Mouse (Mus musculus) liver, embryonic 12.5 days (tissue): ENCODE measurements at regions not wholly inside any gene's neighbourhood (a gene's known extent, or its start where the extent isn't known, plus 50 kb on each side); places are given as distances from the start of the nearest gene placed in this dataset.

Experiments used
- ATAC-seq: fragments of 200-750 bp; cut with Nextera tagmentation; 2 replicates; pipeline ENCODE4 v1.8.0; 2017; ENCODE audit warnings: moderate number of reproducible peaks, mild to moderate bottlenecking, moderate library complexity
- H3K27ac ChIP-seq: fragments of 300-500 bp; sonication (generic); 2 replicates; pipeline ENCODE4 v1.5.1; 2016; ENCODE audit warnings: mild to moderate bottlenecking
- H3K27me3 ChIP-seq: fragments of 300-500 bp; sonication (generic); replicated peaks from 2 replicates; pipeline ENCODE4 v1.6.1; 2016; ENCODE audit warnings: mild to moderate bottlenecking, moderate library complexity
- H3K36me3 ChIP-seq: fragments of 300-500 bp; sonication (generic); 2 replicates; pipeline ENCODE4 v1.6.1; 2016; ENCODE audit warnings: mild to moderate bottlenecking, moderate library complexity
- H3K4me1 ChIP-seq: fragments of 300-500 bp; sonication (generic); 2 replicates; pipeline ENCODE4 v1.6.1; 2016
- H3K4me2 ChIP-seq: fragments of 300-500 bp; sonication (generic); 2 replicates; pipeline ENCODE4 v1.6.1; 2016; ENCODE audit warnings: mild to moderate bottlenecking, moderate library complexity
- H3K4me3 ChIP-seq: fragments of 300-500 bp; sonication (generic); 2 replicates; pipeline ENCODE4 v1.5.1; 2016; ENCODE audit warnings: mild to moderate bottlenecking, moderate library complexity
- H3K9ac ChIP-seq: fragments of 300-500 bp; sonication (generic); 2 replicates; pipeline ENCODE4 v1.6.1; 2016; ENCODE audit warnings: mild to moderate bottlenecking, moderate library complexity
- H3K9me3 ChIP-seq: fragments of 300-500 bp; sonication (generic); replicated peaks from 2 replicates; pipeline ENCODE4 v1.6.1; 2016; ENCODE audit warnings: mild to moderate bottlenecking, moderate library complexity
- WGBS: fragments of 180-500 bp; shearing (Covaris S2); methylation state at CpG from one replicate; pipeline ENCODE4 v1.1.7; 2016; ENCODE audit not compliant: insufficient replicate concordance; 5-methylcytosine and 5-hydroxymethylcytosine counted together

DNA sequence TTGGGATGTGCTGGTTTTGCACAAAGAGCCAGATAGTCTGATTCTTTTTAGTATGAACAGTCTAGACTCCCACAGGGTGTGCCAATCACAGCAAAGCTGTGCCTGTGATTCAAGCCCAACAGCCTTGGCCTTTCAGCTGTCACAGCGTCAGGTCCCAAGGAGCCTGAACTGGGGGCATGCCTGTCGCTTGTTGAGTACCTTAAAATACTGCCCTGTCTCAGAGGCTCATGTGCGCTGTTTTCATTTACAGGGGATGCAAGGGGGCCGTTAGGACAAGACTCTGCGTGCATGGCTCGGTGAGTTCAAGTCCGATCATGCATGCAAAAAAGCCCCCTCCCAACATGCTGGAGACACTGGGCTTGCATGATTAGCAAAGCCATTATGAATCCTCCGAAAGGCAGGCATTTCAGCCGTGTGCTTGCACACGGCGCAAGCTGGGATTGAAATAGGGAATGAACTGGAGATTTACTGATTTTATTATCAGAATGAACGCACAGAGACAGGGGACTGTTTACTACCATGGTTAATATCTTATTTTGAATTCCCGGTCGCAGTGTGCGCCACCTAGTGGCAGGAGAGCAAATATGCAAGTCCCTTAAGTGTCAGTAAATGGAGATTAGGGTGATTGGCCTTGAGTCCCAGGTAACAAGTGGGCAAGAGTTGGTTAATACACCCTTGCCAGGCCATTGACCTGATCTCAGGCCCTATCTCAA lies 332.8 kb upstream of the Camk1g start:
- H3K27ac ChIP-seq: no peak overlapping the region
- H3K4me1 ChIP-seq: no peaks in the 10 kb centered on the region
- 0 out of 2 replicates have a peak, but pooled peaks cover 2% of the 10 kb centered on the region for H3K27me3 ChIP-seq
- no peak overlapping the region for H3K4me2 ChIP-seq
- no peaks in the 10 kb centered on the region for H3K36me3 ChIP-seq
- H3K4me3 ChIP-seq: no peak overlapping the region
- ATAC-seq: no peak
- 32% methylated on average over 15 of the region's 15 CpGs for WGBS
- no peaks in the 10 kb centered on the region for H3K9me3 ChIP-seq
- no peak overlapping the region for H3K9ac ChIP-seq

DNA sequence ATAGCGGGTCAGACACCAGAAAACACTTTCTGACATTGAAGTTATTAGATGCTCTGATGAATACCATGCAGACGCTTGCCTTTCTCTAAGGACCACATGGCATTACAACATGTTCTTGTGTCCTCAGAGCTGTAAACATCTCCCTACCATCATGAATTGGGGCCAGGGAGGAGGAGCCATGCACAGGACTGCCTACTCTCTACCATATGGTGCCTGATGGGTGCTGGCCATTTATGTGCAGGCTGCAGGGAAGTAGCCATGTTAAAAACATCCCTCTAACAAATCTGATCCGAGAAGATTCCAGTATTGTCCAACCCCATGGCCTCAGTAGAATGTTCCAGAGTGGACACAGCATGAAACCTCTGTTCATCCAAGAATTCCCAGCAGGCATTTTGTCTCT lies 330.1 kb upstream of the Camk1g start:
- no peak for ATAC-seq
- no peak overlapping the region for H3K4me2 ChIP-seq

GRCm38 (mm10) chr1:193698603-193699266 lies 328.6 kb upstream of the Camk1g start:
- 21% methylated on average over 7 of the region's 7 CpGs for WGBS
- Histone ChIP-seq H3K27ac (no peak overlapping the region), H3K9ac (no peak overlapping the region), H3K4me3 (no peak overlapping the region), H3K4me1 (no peaks in the 10 kb centered on the region), H3K9me3 (no peaks in the 10 kb centered on the region), H3K36me3 (no peaks in the 10 kb centered on the region), H3K4me2 (no peak overlapping the region), H3K27me3 (0 out of 2 replicates have a peak, but pooled peaks cover 2% of the 10 kb centered on the region)
- no peak for ATAC-seq

More for the DNA sequence above, 330.1 kb upstream of the Camk1g start:
- H3K9ac ChIP-seq: no peak overlapping the region
- WGBS: 66% methylated on average over 3 of the region's 3 CpGs
- no peaks in the 10 kb centered on the region for H3K36me3 ChIP-seq
- no peaks in the 10 kb centered on the region for H3K9me3 ChIP-seq
- no peaks in the 10 kb centered on the region for H3K4me1 ChIP-seq
- no peak overlapping the region for H3K27ac ChIP-seq
- H3K4me3 ChIP-seq: no peak overlapping the region
- 0 out of 2 replicates have a peak, but pooled peaks cover 2% of the 10 kb centered on the region for H3K27me3 ChIP-seq

- no peaks in the 10 kb centered on the region for H3K9me3 ChIP-seq
Observed at GRCm38 (mm10) chr1:193697857-193698256, 327.8 kb upstream of the Camk1g start.

DNA sequence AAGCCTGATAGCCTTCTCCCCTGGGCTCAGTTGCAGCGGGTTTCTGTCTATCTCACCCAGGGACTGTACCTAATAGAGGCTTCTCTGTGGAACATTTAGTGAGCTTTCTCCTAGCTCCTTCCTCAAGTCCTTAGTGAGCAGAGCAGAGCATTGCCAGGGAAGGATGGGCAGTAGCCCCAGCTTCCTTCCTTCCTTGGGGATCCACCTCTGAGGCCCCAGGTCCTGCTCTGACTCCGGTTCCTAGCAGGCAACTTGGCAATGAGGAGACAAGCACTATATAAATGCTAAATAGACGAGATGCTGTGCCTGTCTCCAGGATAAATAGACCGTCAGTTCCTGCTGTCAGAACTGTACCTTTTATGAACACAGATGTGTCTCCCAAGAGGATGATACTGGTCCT lies 326.9 kb upstream of the Camk1g start:
- no peaks in the 10 kb centered on the region for H3K4me1 ChIP-seq
- ATAC-seq: no peak
- no peak overlapping the region for H3K27ac ChIP-seq
- 0 out of 2 replicates have a peak, but pooled peaks cover 2% of the 10 kb centered on the region for H3K27me3 ChIP-seq
- H3K4me2 ChIP-seq: no peak overlapping the region
- H3K9me3 ChIP-seq: no peaks in the 10 kb centered on the region
- H3K4me3 ChIP-seq: no peak overlapping the region
- H3K36me3 ChIP-seq: no peaks in the 10 kb centered on the region
- WGBS: 55% methylated on average over 4 of the region's 4 CpGs
- H3K9ac ChIP-seq: no peak overlapping the region

More at GRCm38 (mm10) chr1:193697857-193698256, 327.8 kb upstream of the Camk1g start:
- Histone ChIP-seq H3K9ac (no peak overlapping the region), H3K4me2 (no peak overlapping the region), H3K27me3 (0 out of 2 replicates have a peak, but pooled peaks cover 2% of the 10 kb centered on the region), H3K36me3 (no peaks in the 10 kb centered on the region), H3K4me1 (no peaks in the 10 kb centered on the region), H3K27ac (no peak overlapping the region), H3K4me3 (no peak overlapping the region)
- ATAC-seq: peak; percentile 60
- WGBS: 48% methylated on average over 3 of the region's 3 CpGs

DNA sequence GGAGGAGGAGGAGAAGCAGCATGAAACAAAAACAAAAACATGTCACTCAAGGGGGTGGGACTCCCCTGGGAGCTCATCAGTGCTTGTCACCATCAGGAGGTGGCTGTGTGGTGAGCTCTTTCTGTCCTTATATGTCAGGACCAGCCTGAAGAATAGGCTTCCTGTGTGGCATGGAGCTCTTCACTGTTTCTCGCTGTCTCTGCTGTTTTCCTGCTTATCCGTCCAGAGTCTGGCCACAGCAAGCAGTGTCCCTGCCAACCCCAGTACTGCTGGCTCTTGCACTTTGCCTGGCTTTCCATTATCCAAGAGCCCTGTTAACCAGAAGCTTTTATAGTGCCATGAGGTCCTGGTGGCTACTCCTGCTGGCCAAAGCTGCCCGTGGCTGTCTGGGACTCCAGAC lies 322.9 kb upstream of the Camk1g start:
- Histone ChIP-seq H3K4me1 (no peaks in the 10 kb centered on the region), H3K27ac (no peak overlapping the region), H3K4me3 (no peak overlapping the region), H3K9ac (no peak overlapping the region), H3K27me3 (0 out of 2 replicates have a peak, but pooled peaks cover 3% of the 10 kb centered on the region), H3K4me2 (no peak overlapping the region), H3K36me3 (no peaks in the 10 kb centered on the region), H3K9me3 (no peaks in the 10 kb centered on the region)
- WGBS: 20% methylated on average over 3 of the region's 3 CpGs
- ATAC-seq: no peak

- Histone ChIP-seq H3K4me1 (no peaks in the 10 kb centered on the region), H3K4me2 (no peak overlapping the region), H3K27me3 (0 out of 2 replicates have a peak, but pooled peaks cover 3% of the 10 kb centered on the region), H3K27ac (no peak overlapping the region), H3K9me3 (no peaks in the 10 kb centered on the region), H3K4me3 (no peak overlapping the region), H3K9ac (no peak overlapping the region), H3K36me3 (no peaks in the 10 kb centered on the region)
- no peak for ATAC-seq
- WGBS: 58% methylated on average over 4 of the region's 4 CpGs
Observed at GRCm38 (mm10) chr1:193689601-193690000, 319.5 kb upstream of the Camk1g start.

DNA sequence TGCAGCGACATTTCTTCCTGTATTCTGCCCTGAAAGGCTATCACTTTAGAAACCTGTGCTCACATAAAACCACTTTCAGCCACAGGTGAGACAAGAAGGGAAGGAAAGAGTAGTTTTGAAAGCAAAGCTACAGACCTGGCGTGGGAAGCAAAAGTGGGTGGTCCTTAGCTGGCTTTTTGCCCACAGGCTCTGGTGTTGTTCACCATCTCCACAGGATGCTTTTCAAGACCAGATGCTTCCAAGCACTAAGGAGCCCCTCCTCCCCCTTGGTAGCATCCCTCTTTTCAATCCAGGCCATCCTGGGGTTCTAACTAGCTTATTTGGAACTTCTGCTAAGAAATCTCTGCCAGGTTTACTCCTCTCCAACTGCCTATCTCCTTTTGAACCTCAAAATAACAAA lies 312.8 kb upstream of the Camk1g start:
- no peak overlapping the region for H3K9ac ChIP-seq
- no peaks in the 10 kb centered on the region for H3K27me3 ChIP-seq
- no peak overlapping the region for H3K4me3 ChIP-seq
- no peaks in the 10 kb centered on the region for H3K36me3 ChIP-seq
- H3K9me3 ChIP-seq: no peaks in the 10 kb centered on the region
- WGBS: 28% methylated on average over 2 of the region's 2 CpGs
- no peak for ATAC-seq
- H3K4me1 ChIP-seq: no peaks in the 10 kb centered on the region
- no peak overlapping the region for H3K27ac ChIP-seq
- no peak overlapping the region for H3K4me2 ChIP-seq

DNA sequence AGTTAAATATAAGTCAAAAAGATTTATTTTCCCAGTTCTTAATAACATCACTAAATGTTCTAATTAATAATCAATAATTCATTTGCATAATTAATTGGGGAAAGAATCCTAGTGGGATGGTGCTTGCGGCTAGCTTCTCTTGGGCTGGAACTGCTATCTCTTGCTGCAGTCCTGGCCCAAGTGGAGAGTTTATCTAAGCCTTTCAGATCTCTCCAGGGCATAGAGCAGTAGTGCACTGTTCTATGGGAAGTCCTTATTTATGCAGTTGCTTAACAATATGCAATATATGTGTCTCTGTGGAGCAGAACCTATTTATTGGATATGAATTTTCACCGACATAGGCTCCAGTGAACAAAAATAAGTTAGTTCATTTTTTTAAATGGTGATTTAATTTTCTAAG lies 308.4 kb upstream of the Camk1g start:
- H3K4me3 ChIP-seq: no peak overlapping the region
- H3K9me3 ChIP-seq: no peaks in the 10 kb centered on the region
- ATAC-seq: no peak
- no peak overlapping the region for H3K4me2 ChIP-seq
- no peaks in the 10 kb centered on the region for H3K27me3 ChIP-seq
- H3K9ac ChIP-seq: no peak overlapping the region
- no peak overlapping the region for H3K27ac ChIP-seq
- H3K4me1 ChIP-seq: no peaks in the 10 kb centered on the region
- 69% methylated on average over 2 of the region's 2 CpGs for WGBS
- no peaks in the 10 kb centered on the region for H3K36me3 ChIP-seq

DNA sequence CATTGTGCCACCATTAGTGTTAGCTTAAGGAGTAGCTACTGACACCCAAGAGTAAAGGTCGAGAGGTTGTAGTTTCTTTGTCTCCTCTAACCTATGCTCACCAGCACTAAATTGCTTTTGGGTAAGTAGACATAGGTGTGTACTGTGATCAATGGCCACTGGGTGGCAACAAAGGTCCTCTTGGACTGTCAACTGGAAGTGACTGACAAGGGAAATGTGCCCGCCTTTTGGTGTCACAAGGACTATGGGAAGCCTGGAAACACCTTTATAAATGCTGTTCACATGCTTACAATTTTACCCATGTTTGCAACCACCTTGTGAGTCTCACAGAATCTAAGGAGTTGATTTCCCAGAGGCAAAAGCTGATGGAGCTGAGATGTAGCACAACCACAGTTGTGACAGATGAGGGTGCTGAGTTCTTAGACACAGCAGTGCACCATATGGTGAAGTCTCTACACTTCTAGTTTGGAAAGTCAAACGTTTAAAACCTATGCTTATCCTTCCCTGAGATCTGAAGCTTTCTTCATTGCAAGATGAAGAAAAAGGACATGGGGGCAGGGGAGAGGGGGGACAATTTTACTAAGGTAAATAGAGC lies 303.2 kb upstream of the Camk1g start:
- ATAC-seq: 0 out of 2 replicates have a peak, but pooled peaks have one; percentile 35
- H3K36me3 ChIP-seq: no peaks in the 10 kb centered on the region
- H3K4me1 ChIP-seq: no peaks in the 10 kb centered on the region
- 19% methylated on average over 3 of the region's 3 CpGs for WGBS
- H3K4me2 ChIP-seq: no peak overlapping the region
- H3K4me3 ChIP-seq: no peak overlapping the region
- no peaks in the 10 kb centered on the region for H3K9me3 ChIP-seq
- H3K9ac ChIP-seq: no peak overlapping the region
- no peaks in the 10 kb centered on the region for H3K27me3 ChIP-seq
- H3K27ac ChIP-seq: no peak overlapping the region

DNA sequence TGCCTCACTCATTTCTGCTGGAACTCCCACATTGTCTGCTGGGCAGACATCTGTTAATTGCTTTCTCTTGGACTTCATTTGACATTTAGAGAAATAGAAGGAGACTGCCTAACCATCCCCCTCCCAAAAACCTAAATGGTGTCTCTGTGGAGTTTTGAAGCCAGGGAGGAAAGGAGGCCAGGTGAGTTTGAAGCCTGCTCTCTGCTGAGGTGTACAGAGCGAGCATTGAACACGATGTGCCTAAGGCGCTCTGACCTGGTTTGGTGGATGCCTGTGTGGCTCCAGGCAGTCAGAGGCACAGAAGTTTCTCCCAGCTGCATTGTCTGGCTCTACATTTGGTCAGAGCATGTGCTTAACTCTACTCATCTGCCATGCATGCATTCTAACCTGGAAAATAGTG lies 302.6 kb upstream of the Camk1g start:
- no peaks in the 10 kb centered on the region for H3K27me3 ChIP-seq
- H3K36me3 ChIP-seq: no peaks in the 10 kb centered on the region
- H3K27ac ChIP-seq: no peak overlapping the region
- WGBS: 50% methylated on average over 3 of the region's 3 CpGs
- H3K4me2 ChIP-seq: no peak overlapping the region
- peaks cover 2% of the 10 kb centered on the region; the same call in 1 of the 2 replicates for H3K4me1 ChIP-seq
- no peaks in the 10 kb centered on the region for H3K9me3 ChIP-seq
- no peak overlapping the region for H3K9ac ChIP-seq
- no peak overlapping the region for H3K4me3 ChIP-seq
- no peak for ATAC-seq

- 67% methylated on average over 3 of the region's 3 CpGs for WGBS
Observed at GRCm38 (mm10) chr1:193671816-193672254, 301.7 kb upstream of the Camk1g start.

More at GRCm38 (mm10) chr1:193671816-193672254, 301.7 kb upstream of the Camk1g start:
- Histone ChIP-seq H3K4me1 (peaks cover 6% of the 10 kb centered on the region; the same call in 1 of the 2 replicates), H3K27me3 (no peaks in the 10 kb centered on the region), H3K9ac (no peak overlapping the region), H3K4me2 (no peak overlapping the region), H3K27ac (no peak overlapping the region), H3K4me3 (no peak overlapping the region), H3K9me3 (no peaks in the 10 kb centered on the region), H3K36me3 (no peaks in the 10 kb centered on the region)
- ATAC-seq: no peak
